ENCODE assay signal across 21 mouse cellular contexts in the genomic region with DNA sequence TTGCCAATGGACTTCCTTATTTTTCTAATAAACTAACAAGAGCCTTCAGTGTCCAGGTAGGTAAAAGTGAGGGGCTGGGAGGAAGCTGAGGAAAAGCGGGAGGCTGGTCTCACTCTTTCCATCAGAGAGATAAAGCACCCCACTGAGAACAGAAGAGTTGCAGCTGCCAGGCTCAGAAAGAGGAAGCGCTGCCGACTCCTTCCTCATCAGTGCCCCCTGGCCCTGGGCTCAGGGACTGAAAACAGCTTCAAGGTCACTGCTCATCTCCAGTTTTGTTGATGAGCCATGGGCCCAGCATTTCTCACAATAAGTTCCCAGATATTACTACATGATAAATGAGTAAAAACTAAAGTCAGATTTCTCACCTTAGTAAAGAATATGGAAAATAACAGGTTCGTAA. TPM values are rescaled to one million over a fixed set of nuclear protein-coding genes. Genes with fewer than 3 reads are reported as not detected.
DNase-seq lines count a peak whose midpoint lies in the region; ATAC-seq and TF ChIP-seq lines count a peak whose summit lies in the region.
"Had no signal": no experiment of that assay in that cellular context is flagged by ENCODE, and none has a peak within 500 bp of the region (broad histone marks: within the 10 kb centered on the region; RNA-seq: fewer than 3 reads in every experiment).

No protein-coding gene starts in this region.

- H3K36me3 ChIP-seq in thymus, adult 2 months (ENCODE audit: control insufficient read depth, insufficient read depth, low read length), result no peaks in the 10 kb centered on the region
- H3K36me3 ChIP-seq: embryonic facial prominence, embryonic 13.5 days; G1E; heart, embryonic 12.5 days; neural tube, embryonic 13.5 days had no signal

- no peak for TF ChIP-seq POLR2A in thymus, adult 2 months (IDR thresholded peaks at IDR 0.05; ENCODE audit: control insufficient read depth, extremely low read depth, insufficient read depth, low read length, poor library complexity)

- H3K4me1 ChIP-seq in thymus, adult 2 months (replicated peaks; ENCODE audit: control insufficient read depth, insufficient read depth, low read length), result no peaks in the 10 kb centered on the region
- H3K4me1 ChIP-seq: embryonic facial prominence, embryonic 13.5 days; neural tube, embryonic 13.5 days had no signal

- no peak overlapping the region for H3K27ac ChIP-seq in thymus, adult 2 months (ENCODE audit: control insufficient read depth, insufficient read depth, low read length)
- H3K27ac ChIP-seq: embryonic facial prominence, embryonic 13.5 days; neural tube, embryonic 13.5 days had no signal

- TF ChIP-seq CTCF in thymus, adult 2 months (IDR thresholded peaks at IDR 0.05; ENCODE audit: borderline replicate concordance, control insufficient read depth, extremely low read depth, insufficient read depth, low read length, poor library complexity), result no peak

- 30% methylated on average over 4 of the region's 4 CpGs for WGBS in thymus, adult 2 months

- peak; percentile 33 for DNase-seq in adrenal gland, postnatal 14 days
- no peak for DNase-seq in adrenal gland, adult 18-20 months (ENCODE audit: low spot score in 2 of 2)
- DNase-seq in thymus, postnatal 14 days, result peak; percentile 14
- DNase-seq in thymus, adult 2 months, result no peak
- DNase-seq in layer of hippocampus, postnatal 14 days (ENCODE audit: low spot score in 2 of 2), result no peak
- no peak for DNase-seq in urinary bladder, postnatal 36 days (ENCODE audit: low spot score in 2 of 2)
- no peak for DNase-seq in urinary bladder, postnatal 25 days (ENCODE audit: low spot score)
- DNase-seq: adrenal gland, postnatal 10 days; cerebellum, postnatal 36 days; gastrocnemius, postnatal 10 days; heart, postnatal 4 days; kidney, adult 9 months; kidney, postnatal 4 days; layer of hippocampus, postnatal 36 days; right cerebral cortex, postnatal 4 days had no signal

- H3K27me3 ChIP-seq in thymus, adult 2 months (ENCODE audit: control insufficient read depth, insufficient read depth, low read length), result no peaks in the 10 kb centered on the region
- H3K27me3 ChIP-seq: embryonic facial prominence, embryonic 13.5 days; heart, embryonic 12.5 days; neural tube, embryonic 13.5 days had no signal

- ATAC-seq in neutrophil, adult 5-6 weeks (ENCODE audit: extremely low read depth, insufficient number of reproducible peaks, low FRiP score, poor library complexity, severe bottlenecking), result peak; percentile 48; the same call in 1 of the 2 replicates
- ATAC-seq: inflammation-experienced regulatory T-cells, adult 6 months had no signal

- H3K4me3 ChIP-seq in thymus, adult 2 months (ENCODE audit: control insufficient read depth, insufficient read depth, low read length), result no peak overlapping the region
- H3K4me3 ChIP-seq: embryonic facial prominence, embryonic 13.5 days; heart, embryonic 12.5 days; neural tube, embryonic 13.5 days had no signal

RNA-seq across cellular contexts. Expression of a gene that starts 57.4 kb away (rescaled TPM):
- total RNA-seq in adrenal gland, postnatal 14 days (2021), result 44.9 and 45.1 TPM in 2 replicates
- 100 to 1,000 TPM in 1 of 2 experiments, 10 to 100 TPM in 1; 70.4 to 124 TPM for total RNA-seq in adrenal gland, adult 18-20 months (2021)
- 21.2 and 22.2 TPM in 2 replicates for polyA plus RNA-seq in thymus, adult 2 months (2012; rRNA removed)
- 5.2 and 7.1 TPM in 2 replicates for total RNA-seq in neutrophil, adult 5-6 weeks (2017)
- total RNA-seq in layer of hippocampus, postnatal 14 days (2021), result 10 to 100 TPM; 13.3 to 14.2 TPM

Comparison
In these comparisons a context has a peak if more than half of its experiments do, and no peak if none do; other contexts are left out.
1. DNase-seq: peak in adrenal gland, postnatal 14 days (single experiment) and thymus, postnatal 14 days (single experiment); none in adrenal gland, adult 18-20 months (0 of 2), thymus, adult 2 months (single experiment), layer of hippocampus, postnatal 14 days (0 of 2), urinary bladder, postnatal 36 days (0 of 2) and urinary bladder, postnatal 25 days (single experiment).